Mouse (Mus musculus): ENCODE measurements around the gene Ip6k2. TPM values are rescaled to one million over a fixed set of nuclear protein-coding genes. Genes with fewer than 3 reads are reported as not detected.

The Ip6k2 gene
- total and polyA plus RNA-seq, 3 experiments: 23.6 to 28.4 (median 27.2) TPM

DNA sequence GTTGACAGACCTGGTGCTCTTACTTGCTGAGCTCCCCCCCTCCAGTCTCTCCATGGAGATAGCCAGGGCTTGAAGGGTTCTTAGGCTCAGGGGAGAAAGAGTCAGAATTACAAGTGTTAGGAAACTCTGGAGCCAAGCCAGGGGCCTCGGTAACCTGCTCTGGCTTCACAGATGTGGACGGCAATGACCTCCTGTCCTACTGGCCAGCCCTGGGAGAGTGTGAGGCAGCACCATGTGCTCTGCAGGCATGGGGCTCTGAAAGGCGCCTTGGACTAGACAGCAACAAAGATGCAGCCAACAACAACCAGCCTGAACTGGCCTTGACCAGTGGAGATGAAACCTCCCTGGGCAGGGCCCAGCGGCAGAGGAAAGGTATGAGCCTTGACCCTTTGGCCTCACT is 63.8 kb downstream of the Ip6k2 start:
- no peak for TF ChIP-seq CHD2 (IDR thresholded peaks at IDR 0.05; ENCODE audit: low read length)
- TF ChIP-seq IRF4 (IDR thresholded peaks at IDR 0.05; ENCODE audit: low read depth, low read length): no peak
- no peak for TF ChIP-seq MYC (IDR thresholded peaks at IDR 0.05; ENCODE audit: low read depth, low read length)
- no peak for TF ChIP-seq USF1 (IDR thresholded peaks at IDR 0.05; ENCODE audit: low read depth, low read length)
- no peak for TF ChIP-seq NRF1 (IDR thresholded peaks at IDR 0.05; ENCODE audit: low read depth, low read length)
- TF ChIP-seq NELFE (IDR thresholded peaks at IDR 0.05; ENCODE audit: low read depth, low read length): no peak
- TF ChIP-seq EP300 (IDR thresholded peaks at IDR 0.05; ENCODE audit: low read length): no peak
- TF ChIP-seq MXI1 (IDR thresholded peaks at IDR 0.05; ENCODE audit: low read depth, low read length): no peak
- no peak for TF ChIP-seq MAX (IDR thresholded peaks at IDR 0.05; ENCODE audit: low read length)
- no peak for TF ChIP-seq PAX5 (IDR thresholded peaks at IDR 0.05; ENCODE audit: low read length)
- no peak for TF ChIP-seq HCFC1 (IDR thresholded peaks at IDR 0.05; ENCODE audit: low read depth, low read length)
- no peak for TF ChIP-seq MEF2A (IDR thresholded peaks at IDR 0.05; ENCODE audit: borderline replicate concordance, low read depth, low read length)
- no peak for TF ChIP-seq POLR2A (IDR thresholded peaks at IDR 0.05; ENCODE audit: low read depth, low read length)
- TF ChIP-seq KAT2A (IDR thresholded peaks at IDR 0.05; ENCODE audit: insufficient replicate concordance, low read length): no peak
- TF ChIP-seq POLR2AphosphoS2 (IDR thresholded peaks at IDR 0.05; ENCODE audit: low read depth, low read length): no peak
- no peak for TF ChIP-seq SIN3A (IDR thresholded peaks at IDR 0.05; ENCODE audit: low read length)
- TF ChIP-seq CHD1 (IDR thresholded peaks at IDR 0.05; ENCODE audit: low read depth, low read length): no peak
- TF ChIP-seq BHLHE40 (IDR thresholded peaks at IDR 0.05; ENCODE audit: low read depth, low read length): no peak
- TF ChIP-seq USF2 (conservative IDR thresholded peaks at IDR 0.05; ENCODE audit: low read depth, low read length): no peak
- TF ChIP-seq ZKSCAN1 (IDR thresholded peaks at IDR 0.05; ENCODE audit: borderline replicate concordance, low read depth, low read length): no peak
- no peak overlapping the region for H3K9ac ChIP-seq (ENCODE audit: insufficient read depth, low read depth)
- H3K36me3 ChIP-seq (replicated peaks in 1 of 2; ENCODE audit: control insufficient read depth in 1 of 2, insufficient read depth in 1 of 2, low read length in 1 of 2): no peaks in the 10 kb centered on the region
- DNase-seq (ENCODE audit: extremely low read depth): no peak
- no peak overlapping the region for H3K27ac ChIP-seq (ENCODE audit: insufficient read depth, low read depth)
- peaks cover 61% of the 10 kb centered on the region for H3K27me3 ChIP-seq (replicated peaks)
- dilution Hi-C loops (cut with MboI; ENCODE audit: extremely low pct_ligation_motif_present, extremely low pct_unique_long_range_greater_than_20kb, low sequenced_read_pairs) (no loop called here), in situ Hi-C loops (cut with MboI; ENCODE audit: low pct_ligation_motif_present, low pct_unique_long_range_greater_than_20kb, low sequenced_read_pairs) (no loop called here)
- H3K4me2 ChIP-seq (ENCODE audit: insufficient read depth, low read depth, poor library complexity, severe bottlenecking): no peak overlapping the region
- peaks cover 6 to 15% of the 10 kb centered on the region in 2 experiments; a peak in 3 of 4 replicates for H3K4me1 ChIP-seq (ENCODE audit: control insufficient read depth in 1 of 2, insufficient read depth in 2 of 2)
- no peak overlapping the region for H3K4me3 ChIP-seq (replicated peaks in 1 of 3; ENCODE audit: low read depth in 2 of 3, low read length in 2 of 3, poor library complexity in 1 of 3)
- H3K9me3 ChIP-seq (replicated peaks; ENCODE audit: low read length): no peaks in the 10 kb centered on the region
- H3K79me2 ChIP-seq (replicated peaks; ENCODE audit: control insufficient read depth, extremely low read depth, insufficient read depth, poor library complexity, severe bottlenecking): no peaks in the 10 kb centered on the region

DNA sequence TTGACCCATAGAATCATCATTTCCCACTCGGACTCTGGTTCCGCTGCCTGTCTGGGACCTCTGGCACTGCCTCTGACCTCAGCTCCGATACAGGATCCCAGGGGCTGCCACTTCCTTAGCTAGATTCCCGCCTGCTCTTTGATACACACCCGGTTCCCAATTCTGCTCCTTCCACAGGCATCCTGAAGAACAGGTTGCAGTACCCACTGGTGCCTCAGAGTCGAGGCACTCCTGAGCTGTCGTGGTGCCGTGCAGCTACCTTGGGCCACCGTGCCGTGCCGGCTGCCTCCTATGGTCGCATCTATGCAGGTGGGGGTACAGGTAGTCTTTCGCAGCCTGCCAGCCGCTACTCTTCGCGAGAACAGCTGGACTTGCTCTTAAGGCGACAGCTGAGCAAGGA is 64.8 kb downstream of the Ip6k2 start:
- TF ChIP-seq UBTF (IDR thresholded peaks at IDR 0.05; ENCODE audit: low read depth, low read length) (no peak), NRF1 (IDR thresholded peaks at IDR 0.05; ENCODE audit: low read depth, low read length) (no peak), MYC (IDR thresholded peaks at IDR 0.05; ENCODE audit: low read depth, low read length) (no peak), TBP (conservative IDR thresholded peaks at IDR 0.05; ENCODE audit: low read depth, low read length) (no peak), JUND (conservative IDR thresholded peaks at IDR 0.05; ENCODE audit: low read depth, low read length) (no peak)
- no peak for DNase-seq (ENCODE audit: extremely low read depth)
- H3K27me3 ChIP-seq (replicated peaks): peaks cover 51% of the 10 kb centered on the region
- no peaks in the 10 kb centered on the region for H3K36me3 ChIP-seq (replicated peaks in 1 of 2; ENCODE audit: control insufficient read depth in 1 of 2, insufficient read depth in 1 of 2, low read length in 1 of 2)
- dilution Hi-C loops (cut with MboI; ENCODE audit: extremely low pct_ligation_motif_present, extremely low pct_unique_long_range_greater_than_20kb, low sequenced_read_pairs): no loop called here
- H3K4me1 ChIP-seq (ENCODE audit: control insufficient read depth in 1 of 2, insufficient read depth in 2 of 2): peaks cover 6 to 25% of the 10 kb centered on the region in 2 experiments; a peak in 3 of 4 replicates
- no peaks in the 10 kb centered on the region for H3K9me3 ChIP-seq (replicated peaks; ENCODE audit: low read length)
- no peak overlapping the region for H3K4me3 ChIP-seq (replicated peaks in 1 of 3; ENCODE audit: low read depth in 2 of 3, low read length in 2 of 3, poor library complexity in 1 of 3)
- no peak overlapping the region for H3K4me2 ChIP-seq (ENCODE audit: insufficient read depth, low read depth, poor library complexity, severe bottlenecking)
- H3K79me2 ChIP-seq (replicated peaks; ENCODE audit: control insufficient read depth, extremely low read depth, insufficient read depth, poor library complexity, severe bottlenecking): no peaks in the 10 kb centered on the region
- H3K9ac ChIP-seq (ENCODE audit: insufficient read depth, low read depth): no peak overlapping the region
- in situ Hi-C loops (cut with MboI; ENCODE audit: low pct_ligation_motif_present, low pct_unique_long_range_greater_than_20kb, low sequenced_read_pairs): no loop called here
- H3K27ac ChIP-seq (ENCODE audit: insufficient read depth, low read depth): no peak overlapping the region
